Mouse (Mus musculus): Measurements from ENCODE around the gene Fahd1. TPM values are rescaled to one million over a fixed set of nuclear protein-coding genes. Genes with fewer than 3 reads are reported as not detected.

Gene Fahd1
- polyA plus RNA-seq, 1 experiment, result 5.5 TPM

DNA sequence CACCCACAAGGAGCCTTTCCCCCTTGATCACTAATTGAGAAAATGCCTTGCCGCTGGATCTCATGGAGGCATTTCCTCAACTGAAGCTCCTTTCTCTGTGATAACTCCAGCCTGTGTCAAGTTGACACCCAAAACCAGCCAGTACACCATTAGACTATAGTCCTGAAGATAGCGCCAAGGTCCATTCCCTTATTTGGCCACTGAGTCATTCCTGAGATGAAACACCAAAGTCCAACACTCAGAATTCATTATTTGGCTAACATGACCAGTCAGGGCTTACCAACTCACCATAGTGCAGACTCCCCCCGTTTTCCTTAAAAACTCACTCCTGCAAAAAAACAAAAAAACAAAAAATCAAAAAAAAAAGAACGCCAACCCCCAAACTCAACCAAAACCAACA, 50.7 kb downstream of the Fahd1 start:
- TF ChIP-seq CTCF (IDR thresholded peaks at IDR 0.05; ENCODE audit: control insufficient read depth, insufficient read depth, insufficient read length), result no peak
- TF ChIP-seq USF1 (IDR thresholded peaks at IDR 0.05; ENCODE audit: low read depth), result no peak
- TF ChIP-seq CEBPB (IDR thresholded peaks at IDR 0.05; ENCODE audit: low read depth), result no peak
- TF ChIP-seq MYOG (IDR thresholded peaks at IDR 0.05; ENCODE audit: control insufficient read depth, extremely low read depth, insufficient read length), result no peak
- TF ChIP-seq FOSL1 (IDR thresholded peaks at IDR 0.05; ENCODE audit: insufficient read depth, low read length, poor library complexity, severe bottlenecking), result no peak
- no peak for TF ChIP-seq MYOD1 (IDR thresholded peaks at IDR 0.05; ENCODE audit: control insufficient read depth, insufficient read length, low read depth)
- no peak for TF ChIP-seq MAX (IDR thresholded peaks at IDR 0.05)
- Histone ChIP-seq H3K79me3 (ENCODE audit: low read depth) (no peaks in the 10 kb centered on the region), H3K36me3 (ENCODE audit: control insufficient read depth, insufficient read depth) (no peaks in the 10 kb centered on the region), H3ac (ENCODE audit: control insufficient read depth, insufficient read length, low read depth) (no peak overlapping the region), H3K79me2 (ENCODE audit: control insufficient read depth, insufficient read depth) (no peaks in the 10 kb centered on the region), H3K27me3 (ENCODE audit: control insufficient read depth, insufficient read depth, insufficient read length) (peaks cover 20% of the 10 kb centered on the region), H3K4me3 (ENCODE audit: insufficient read depth, poor library complexity, severe bottlenecking) (no peak overlapping the region)

Other genes starting within 250 kb of the Fahd1 start
- gene Tsc2, start 217.7 kb downstream of the Fahd1 start, polyA plus RNA-seq (2012; fragmentation: generic; extraction: Trizol), result 33.3 TPM
- 12.6 TPM for gene Nthl1, start 217.7 kb downstream of the Fahd1 start, polyA plus RNA-seq (2012; fragmentation: generic; extraction: Trizol)
- gene Slc9a3r2, start 200.0 kb downstream of the Fahd1 start, polyA plus RNA-seq (2012; fragmentation: generic; extraction: Trizol), result 10.0 TPM
- 0.42 TPM for gene Npw, start 191.9 kb downstream of the Fahd1 start, polyA plus RNA-seq (2012; fragmentation: generic; extraction: Trizol)
- 34.6 TPM for gene Zfp598, start 180.7 kb downstream of the Fahd1 start, polyA plus RNA-seq (2012; fragmentation: generic; extraction: Trizol)
- 0.61 TPM for gene Syngr3, start 160.4 kb downstream of the Fahd1 start, polyA plus RNA-seq (2012; fragmentation: generic; extraction: Trizol)
- gene Gfer, start 154.2 kb downstream of the Fahd1 start, polyA plus RNA-seq (2012; fragmentation: generic; extraction: Trizol), result 62.8 TPM
- gene Noxo1, start 154.1 kb downstream of the Fahd1 start, polyA plus RNA-seq (2012; fragmentation: generic; extraction: Trizol), result 0.34 TPM
- 83.8 TPM for gene Tbl3, start 142.7 kb downstream of the Fahd1 start, polyA plus RNA-seq (2012; fragmentation: generic; extraction: Trizol)
- gene Rnf151, start 132.3 kb downstream of the Fahd1 start, polyA plus RNA-seq (2012; fragmentation: generic; extraction: Trizol), result 1.8 TPM
- gene Rps2, start 132.2 kb downstream of the Fahd1 start, polyA plus RNA-seq (2012; fragmentation: generic; extraction: Trizol), result 381 TPM
- gene Ndufb10, start 125.9 kb downstream of the Fahd1 start, polyA plus RNA-seq (2012; fragmentation: generic; extraction: Trizol), result 343 TPM
- 0.06 TPM for gene Rpl3l, start 122.5 kb downstream of the Fahd1 start, polyA plus RNA-seq (2012; fragmentation: generic; extraction: Trizol)
- gene Msrb1, start 113.7 kb downstream of the Fahd1 start, polyA plus RNA-seq (2012; fragmentation: generic; extraction: Trizol), result 57.8 TPM
- not detected for gene Hs3st6, start 97.4 kb downstream of the Fahd1 start, polyA plus RNA-seq (2012; fragmentation: generic; extraction: Trizol)
- not detected for gene Meiob, start 46.1 kb downstream of the Fahd1 start, polyA plus RNA-seq (2012; fragmentation: generic; extraction: Trizol)
- gene Hagh, start 10.2 kb downstream of the Fahd1 start, polyA plus RNA-seq (2012; fragmentation: generic; extraction: Trizol), result 30.4 TPM
- 0.06 TPM for gene Igfals, start 15.6 kb upstream of the Fahd1 start, polyA plus RNA-seq (2012; fragmentation: generic; extraction: Trizol)
- 66.5 TPM for gene Nubp2, start 36.0 kb upstream of the Fahd1 start, polyA plus RNA-seq (2012; fragmentation: generic; extraction: Trizol)
- 37.0 TPM for gene Spsb3, start 36.3 kb upstream of the Fahd1 start, polyA plus RNA-seq (2012; fragmentation: generic; extraction: Trizol)
- gene Eme2, start 44.7 kb upstream of the Fahd1 start, polyA plus RNA-seq (2012; fragmentation: generic; extraction: Trizol), result 11.2 TPM
- gene Mrps34, start 44.8 kb upstream of the Fahd1 start, polyA plus RNA-seq (2012; fragmentation: generic; extraction: Trizol), result 107 TPM
- 19.8 TPM for gene Nme3, start 46.1 kb upstream of the Fahd1 start, polyA plus RNA-seq (2012; fragmentation: generic; extraction: Trizol)
- gene Mapk8ip3, start 86.6 kb upstream of the Fahd1 start, polyA plus RNA-seq (2012; fragmentation: generic; extraction: Trizol), result 17.7 TPM
- gene Jpt2, start 110.3 kb upstream of the Fahd1 start, polyA plus RNA-seq (2012; fragmentation: generic; extraction: Trizol), result 57.4 TPM
- 4.3 TPM for gene Cramp1l, start 165.4 kb upstream of the Fahd1 start, polyA plus RNA-seq (2012; fragmentation: generic; extraction: Trizol)
- gene Ift140, start 165.7 kb upstream of the Fahd1 start, polyA plus RNA-seq (2012; fragmentation: generic; extraction: Trizol), result 7.5 TPM
- gene Tmem204, start 233.2 kb upstream of the Fahd1 start, polyA plus RNA-seq (2012; fragmentation: generic; extraction: Trizol), result 0.37 TPM